Mouse (Mus musculus): ENCODE measurements around the gene Lefty1.
"Not testable (repeated sequence)": the region's sequence is repeated elsewhere in the genome, so short reads cannot be mapped to it uniquely, and the experiment has no call there.

Gene Lefty1

GRCm38 (mm10) chr1:180956973-180957381 is 22.2 kb downstream of the Lefty1 start:
- DNase-seq (ENCODE audit: low read depth), result no peak

GRCm38 (mm10) chr1:180957989-180958388 is 23.2 kb downstream of the Lefty1 start:
- no peak for DNase-seq (ENCODE audit: low read depth)

GRCm38 (mm10) chr1:180958797-180959196 is 24.0 kb downstream of the Lefty1 start:
- DNase-seq (ENCODE audit: low read depth), result no peak

DNA sequence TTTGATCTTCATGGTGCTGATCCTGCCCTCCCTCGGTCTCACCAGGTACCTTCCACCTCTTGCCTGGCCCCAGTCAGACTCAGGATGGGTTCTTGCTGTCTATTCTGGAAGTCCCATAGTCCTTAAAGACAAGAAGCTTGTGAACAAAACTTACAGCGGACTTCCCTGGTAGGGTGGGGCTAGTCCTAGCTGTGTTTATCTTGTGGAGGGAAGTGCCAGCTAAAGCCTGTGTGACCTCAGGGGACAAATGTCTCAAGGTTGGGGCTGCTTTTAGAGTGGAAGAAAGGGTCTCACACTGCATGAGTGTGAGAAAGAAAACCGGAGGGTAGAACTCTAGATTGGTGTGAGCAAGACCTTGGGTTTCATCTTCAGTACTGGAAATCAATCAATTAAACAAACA is 31.0 kb downstream of the Lefty1 start:
- DNase-seq (ENCODE audit: low read depth), result no peak

GRCm38 (mm10) chr1:180966542-180966941 is 31.7 kb downstream of the Lefty1 start:
- no peak for DNase-seq (ENCODE audit: low read depth)

DNA sequence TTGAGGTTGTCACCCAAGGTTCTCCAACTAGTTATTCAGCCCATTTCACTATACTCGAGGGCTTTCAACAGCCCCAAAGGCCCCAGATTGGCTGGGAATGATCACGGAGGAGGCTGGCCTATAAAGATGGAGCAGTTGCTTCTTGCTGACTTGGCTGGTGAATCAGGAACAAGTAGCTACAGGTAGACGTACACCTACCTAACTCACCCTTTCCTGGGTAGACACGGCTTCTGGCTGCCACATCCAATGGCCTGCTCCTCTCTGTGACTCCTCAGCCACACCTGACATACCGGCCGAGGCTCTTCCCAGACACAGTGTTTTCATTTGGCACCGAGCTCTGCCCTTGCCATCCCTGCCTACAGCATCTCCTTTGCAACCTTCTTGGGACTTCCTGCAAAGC is 32.4 kb downstream of the Lefty1 start:
- no peak for DNase-seq (ENCODE audit: low read depth)

DNA sequence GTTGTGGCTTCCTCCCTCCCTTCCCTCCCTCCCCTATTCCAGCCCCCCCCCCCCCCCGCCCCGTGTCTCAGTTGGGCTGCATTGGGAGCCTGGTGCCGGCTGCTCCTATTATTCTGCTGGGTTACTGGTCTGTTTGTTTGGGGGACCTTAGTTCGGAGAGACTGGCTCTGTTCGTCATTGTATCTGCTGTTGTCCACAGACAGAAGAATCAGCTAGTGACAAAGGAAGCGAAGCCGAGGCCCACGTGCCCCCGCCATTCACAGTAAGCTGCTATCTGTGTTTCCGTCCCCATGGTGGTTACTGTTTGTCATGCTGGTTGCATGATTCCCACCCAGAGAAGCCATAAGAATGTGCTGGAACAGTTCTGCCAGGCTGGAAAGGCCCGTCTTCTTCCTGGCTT is 38.1 kb downstream of the Lefty1 start:
- DNase-seq (ENCODE audit: low read depth), result no peak

DNA sequence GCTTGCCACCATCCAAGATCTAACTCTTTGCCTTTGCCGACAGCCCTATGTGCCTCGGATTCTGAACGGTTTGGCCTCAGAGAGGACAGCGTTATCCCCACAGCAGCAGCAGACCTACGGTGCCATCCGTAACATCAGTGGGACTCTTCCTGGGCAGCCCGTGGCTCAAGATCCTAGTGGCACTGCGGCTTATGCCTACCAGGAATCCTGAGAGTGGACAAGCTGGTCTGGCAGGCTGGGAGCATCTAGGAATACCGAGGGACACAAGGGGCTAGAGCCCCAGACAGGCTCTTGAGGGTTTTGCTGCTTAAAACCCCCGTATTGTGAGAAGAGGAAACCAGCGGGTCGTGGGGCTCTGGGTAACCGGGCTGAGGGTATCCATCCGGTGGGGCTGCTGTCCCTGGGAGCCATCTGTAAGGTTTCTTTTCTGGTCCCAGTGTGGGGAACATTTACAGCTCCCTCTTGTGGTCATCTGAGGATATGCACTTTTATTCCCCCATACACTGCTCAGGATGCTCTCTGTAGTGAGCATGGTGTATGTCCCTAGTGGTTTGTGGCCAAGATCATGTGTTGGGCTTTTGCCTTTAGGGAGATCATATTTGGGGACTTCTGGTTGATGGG is 39.4 kb downstream of the Lefty1 start:
- peak; percentile 80 for DNase-seq (ENCODE audit: low read depth)

- DNase-seq (ENCODE audit: low read depth), result peak; percentile 77
Observed at GRCm38 (mm10) chr1:180976110-180976679, 41.4 kb downstream of the Lefty1 start.

DNA sequence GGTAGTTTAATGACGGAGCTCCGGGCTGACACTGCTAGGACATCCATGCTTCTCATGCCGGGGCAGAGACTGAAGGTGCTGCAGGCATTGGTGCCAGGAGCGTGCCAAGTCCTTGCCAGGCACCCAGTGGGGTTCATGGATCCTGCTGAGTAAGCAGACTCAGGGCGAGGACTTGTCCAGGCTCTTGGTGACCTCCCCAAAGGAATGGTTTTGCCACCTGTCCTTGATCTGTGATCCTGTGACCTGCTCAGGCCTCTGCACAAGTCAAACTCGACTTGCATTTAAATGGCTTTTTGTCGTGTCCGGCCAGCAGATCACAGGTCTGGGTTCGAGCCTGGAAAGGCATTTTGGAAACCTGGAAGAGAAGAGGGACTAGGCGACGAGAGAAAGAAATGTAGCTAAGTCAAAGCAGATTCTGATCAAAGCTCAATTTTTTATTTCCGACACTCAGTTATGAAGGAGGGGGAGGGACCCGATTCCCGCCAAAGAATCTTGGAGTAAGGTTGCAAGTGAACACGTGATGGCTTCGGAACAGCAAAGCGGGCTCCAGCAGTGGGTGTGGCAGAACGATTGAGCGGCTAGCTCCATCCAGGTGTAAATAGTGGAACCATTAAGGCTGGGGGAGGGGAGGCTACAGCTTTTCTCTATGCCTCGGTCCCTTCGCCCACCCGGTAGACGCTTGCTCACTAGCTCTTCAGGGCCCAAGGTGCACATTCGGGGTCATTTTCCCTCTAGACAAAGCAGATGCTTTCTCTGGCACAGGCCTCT is 44.8 kb downstream of the Lefty1 start:
- DNase-seq (ENCODE audit: low read depth), result no peak

DNA sequence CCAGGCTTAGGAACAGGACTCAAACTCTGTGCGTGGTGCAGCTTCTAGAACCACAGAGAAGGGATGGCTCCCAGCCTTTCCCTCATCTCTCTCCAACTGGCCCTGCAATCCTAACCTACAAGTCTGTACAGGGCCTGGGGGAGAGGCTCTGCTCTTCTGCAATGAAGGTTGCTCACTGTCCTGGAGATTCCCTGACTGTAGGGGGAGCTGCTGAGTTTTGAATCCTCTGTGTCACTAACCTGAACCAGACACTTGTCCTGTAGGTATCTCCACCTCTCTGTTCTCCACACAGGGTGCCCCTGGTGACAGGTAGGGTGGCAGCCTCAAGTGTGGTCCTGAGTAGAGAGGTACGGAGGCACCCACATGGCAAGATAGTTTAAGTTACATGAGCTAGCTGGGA is 45.6 kb downstream of the Lefty1 start:
- peak; percentile 41 for DNase-seq (ENCODE audit: low read depth)

DNA sequence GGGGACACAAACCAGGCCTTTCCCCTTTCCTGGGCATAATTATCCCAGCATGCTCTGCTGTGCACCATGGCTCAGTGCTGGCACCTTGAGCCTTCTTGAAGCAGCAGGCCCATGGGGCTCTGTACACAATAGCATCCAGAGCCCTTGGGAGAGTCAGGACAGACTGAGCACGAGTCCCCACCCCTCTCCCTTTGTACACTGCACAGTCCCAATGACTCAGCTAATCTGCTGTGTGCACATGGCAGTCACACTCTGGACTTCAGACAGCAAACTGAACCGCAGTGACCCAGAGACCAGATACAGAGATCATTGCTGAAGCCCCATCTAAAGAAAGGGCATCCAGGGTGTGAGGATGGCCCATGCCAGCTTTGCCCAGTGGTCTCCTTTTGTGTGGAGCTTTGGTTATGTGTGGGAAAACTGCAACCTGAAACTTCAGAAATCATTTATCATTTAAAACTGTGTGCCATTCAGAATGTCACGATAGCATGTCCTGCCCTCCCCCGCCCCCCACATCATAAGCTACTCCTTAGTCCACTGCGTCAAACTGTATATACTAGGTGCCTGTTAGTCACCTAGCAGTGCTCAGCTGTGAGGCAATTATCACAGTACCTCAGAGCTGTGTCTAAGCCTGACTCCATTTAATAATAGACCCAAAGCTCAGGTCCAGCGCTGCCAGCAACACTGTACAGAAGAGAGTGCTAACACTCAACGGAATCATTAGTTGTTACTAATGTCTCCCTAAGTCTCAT is 46.6 kb downstream of the Lefty1 start:
- DNase-seq (ENCODE audit: low read depth), result not testable (repeated sequence)

GRCm38 (mm10) chr1:180986701-180987100 is 51.9 kb downstream of the Lefty1 start:
- no peak for DNase-seq (ENCODE audit: low read depth)

DNA sequence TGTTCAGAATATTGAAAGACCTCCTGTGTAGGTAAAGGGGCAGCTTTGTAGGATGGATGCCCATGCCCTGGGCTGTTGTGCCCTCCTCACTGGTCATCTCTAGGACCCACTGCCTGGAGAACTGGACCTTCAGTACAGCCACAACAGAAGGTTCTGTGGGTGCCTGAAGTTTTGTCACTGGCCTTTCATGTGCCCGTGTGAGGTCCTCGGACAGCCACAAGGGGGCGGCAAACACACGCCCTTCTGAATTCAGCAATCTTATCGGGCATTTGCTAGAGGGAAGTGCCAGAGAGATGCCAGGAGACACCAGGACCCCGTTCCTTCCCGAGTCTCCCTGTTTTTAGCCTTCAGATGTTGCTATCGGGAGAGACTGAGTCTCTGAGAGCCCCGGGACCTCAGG is 52.9 kb downstream of the Lefty1 start:
- peak; percentile 88 for DNase-seq (ENCODE audit: low read depth)
